Mouse (Mus musculus) hindbrain, embryonic 11.5 days (tissue): ENCODE measurements around the gene Timp2. TPM values are rescaled to one million over a fixed set of nuclear protein-coding genes. Genes with fewer than 3 reads are reported as not detected.
"Not testable (repeated sequence)": the region's sequence is repeated elsewhere in the genome, so short reads cannot be mapped to it uniquely, and the experiment has no call there.

Experiments
- ATAC-seq: fragments of 200-750 bp; cut with Nextera tagmentation; 2 replicates; pipeline ENCODE4 v1.8.0; 2017; ENCODE audit warnings: mild to moderate bottlenecking, moderate TSS enrichment, moderate library complexity; ENCODE audit not compliant: low FRiP score
- DNase-seq: peaks from one replicate; pipeline ENCODE4 v3.0.0-alpha.2; 2015; ENCODE audit warnings: low spot score
- H3K27ac ChIP-seq: fragments of 300-500 bp; sonication (generic); 2 replicates; pipeline ENCODE4 v1.5.1; 2014; ENCODE audit warnings: mild to moderate bottlenecking, low read depth, low read length
- H3K27me3 ChIP-seq: fragments of 300-500 bp; sonication (generic); 2 replicates; pipeline ENCODE4 v1.6.1; 2014; ENCODE audit warnings: mild to moderate bottlenecking, low read length, moderate library complexity, mixed read lengths; ENCODE audit not compliant: control insufficient read depth, insufficient read depth
- H3K36me3 ChIP-seq: fragments of 300-500 bp; sonication (generic); 2 replicates; pipeline ENCODE4 v1.6.1; 2014; ENCODE audit warnings: mild to moderate bottlenecking, low read length, moderate library complexity, mixed read lengths; ENCODE audit not compliant: control insufficient read depth, insufficient read depth
- H3K4me1 ChIP-seq: fragments of 300-500 bp; sonication (generic); replicated peaks from 2 replicates; pipeline ENCODE4 v1.6.1; 2014; ENCODE audit warnings: low read length, mixed read lengths; ENCODE audit not compliant: control insufficient read depth, insufficient read depth
- H3K4me2 ChIP-seq: fragments of 300-500 bp; sonication (generic); replicated peaks from 2 replicates; pipeline ENCODE4 v1.6.1; 2014; ENCODE audit warnings: mild to moderate bottlenecking, low read depth, low read length
- H3K4me3 ChIP-seq: fragments of 300-500 bp; sonication (generic); 2 replicates; pipeline ENCODE4 v1.5.1; 2014; ENCODE audit warnings: low read depth, low read length
- H3K9ac ChIP-seq: fragments of 300-500 bp; sonication (generic); 2 replicates; pipeline ENCODE4 v1.6.1; 2014; ENCODE audit warnings: low read depth, low read length
- H3K9me3 ChIP-seq: fragments of 300-500 bp; sonication (generic); 2 replicates; pipeline ENCODE4 v1.6.1; 2016; ENCODE audit warnings: low read length; ENCODE audit not compliant: control insufficient read depth
- WGBS: fragments of 180-500 bp; shearing (Covaris S2); extraction: QIAGEN DNeasy Blood & Tissue Kit; methylation state at CpG from one replicate; pipeline ENCODE4 v1.1.7; 2014; 5-methylcytosine and 5-hydroxymethylcytosine counted together
- polyA plus RNA-seq: library from polyadenylated mRNA; unstranded; fragments of >200 nt; fragmentation: Nextera tagmentation; extraction: Ambion mirVana; gene quantifications from 2 replicates; pipeline ENCODE4 v1.2.1, GENCODE M21; 2014

The Timp2 gene
- polyA plus RNA-seq, 1 experiment from 2014 or later: 39.5 TPM

- Histone ChIP-seq H3K4me1 (no peaks in the 10 kb centered on the region), H3K9me3 (no peaks in the 10 kb centered on the region), H3K4me3 (no peak overlapping the region), H3K9ac (no peak overlapping the region), H3K36me3 (no peaks in the 10 kb centered on the region), H3K4me2 (no peak overlapping the region), H3K27ac (no peak overlapping the region), H3K27me3 (no peaks in the 10 kb centered on the region)
- ATAC-seq: no peak
- 92% methylated on average over 26 of the region's 26 CpGs for WGBS
- no peak for DNase-seq
Observed at GRCm38 (mm10) chr11:118397806-118398530, 42.4 kb upstream of the Timp2 start.

- Histone ChIP-seq H3K36me3 (no peaks in the 10 kb centered on the region), H3K4me1 (no peaks in the 10 kb centered on the region), H3K27me3 (no peaks in the 10 kb centered on the region), H3K9me3 (no peaks in the 10 kb centered on the region), H3K9ac (no peak overlapping the region), H3K4me3 (no peak overlapping the region), H3K4me2 (no peak overlapping the region), H3K27ac (no peak overlapping the region)
- no peak for ATAC-seq
- DNase-seq: no peak
- 65% methylated on average over 6 of the region's 6 CpGs for WGBS
Observed at GRCm38 (mm10) chr11:118394538-118394937, 39.0 kb upstream of the Timp2 start.

- no peak for DNase-seq
- Histone ChIP-seq H3K36me3 (no peaks in the 10 kb centered on the region), H3K9me3 (no peaks in the 10 kb centered on the region), H3K4me3 (no peak overlapping the region), H3K4me1 (no peaks in the 10 kb centered on the region), H3K27ac (no peak overlapping the region), H3K27me3 (no peaks in the 10 kb centered on the region), H3K9ac (no peak overlapping the region), H3K4me2 (no peak overlapping the region)
- WGBS: 74% methylated on average over 5 of the region's 5 CpGs
- ATAC-seq: no peak
Observed at GRCm38 (mm10) chr11:118393991-118394390, 38.5 kb upstream of the Timp2 start.

- not testable (repeated sequence) for H3K36me3 ChIP-seq, H3K9ac ChIP-seq, H3K27ac ChIP-seq, ATAC-seq, DNase-seq, H3K4me3 ChIP-seq, H3K9me3 ChIP-seq, H3K27me3 ChIP-seq, H3K4me1 ChIP-seq, H3K4me2 ChIP-seq
- 95% methylated on average over 13 of the region's 13 CpGs for WGBS
Observed at GRCm38 (mm10) chr11:118387816-118388215, 32.3 kb upstream of the Timp2 start.

GRCm38 (mm10) chr11:118379251-118380009 is 23.9 kb upstream of the Timp2 start:
- Histone ChIP-seq H3K9me3 (no peaks in the 10 kb centered on the region), H3K36me3 (no peaks in the 10 kb centered on the region), H3K4me3 (no peak overlapping the region), H3K9ac (0 out of 2 replicates have a peak overlapping the region, but pooled peaks have one; percentile 20), H3K4me1 (no peaks in the 10 kb centered on the region), H3K27ac (no peak overlapping the region), H3K4me2 (no peak overlapping the region), H3K27me3 (no peaks in the 10 kb centered on the region)
- no peak for ATAC-seq
- DNase-seq: peak; percentile 85
- WGBS: 46% methylated on average over 11 of the region's 11 CpGs

- 81% methylated on average over 6 of the region's 6 CpGs for whole genome bisulfite sequencing
- Histone ChIP-seq H3K9me3 (no peaks in the 10 kb centered on the region), H3K9ac (no peak overlapping the region), H3K27me3 (no peaks in the 10 kb centered on the region), H3K27ac (no peak overlapping the region), H3K4me3 (no peak overlapping the region), H3K36me3 (no peaks in the 10 kb centered on the region), H3K4me2 (no peak overlapping the region), H3K4me1 (no peaks in the 10 kb centered on the region)
- DNase-seq (no peak), ATAC-seq (no peak)
Observed at GRCm38 (mm10) chr11:118378656-118379055, 23.1 kb upstream of the Timp2 start.

GRCm38 (mm10) chr11:118376323-118376722 is 20.8 kb upstream of the Timp2 start:
- H3K4me1 ChIP-seq, H3K27ac ChIP-seq, H3K9ac ChIP-seq, H3K4me2 ChIP-seq, H3K27me3 ChIP-seq, H3K4me3 ChIP-seq, ATAC-seq, DNase-seq, H3K9me3 ChIP-seq, H3K36me3 ChIP-seq: not testable (repeated sequence)

- H3K27ac ChIP-seq: no peak overlapping the region
- H3K9me3 ChIP-seq: no peaks in the 10 kb centered on the region
- DNase-seq (no peak), ATAC-seq (no peak)
- H3K9ac ChIP-seq: no peak overlapping the region
- WGBS: 85% methylated on average over 5 of the region's 5 CpGs
- no peaks in the 10 kb centered on the region for H3K27me3 ChIP-seq
- H3K4me3 ChIP-seq: no peak overlapping the region
- H3K36me3 ChIP-seq: no peaks in the 10 kb centered on the region
- no peak overlapping the region for H3K4me2 ChIP-seq
- H3K4me1 ChIP-seq: no peaks in the 10 kb centered on the region
Observed at GRCm38 (mm10) chr11:118375881-118376280, 20.3 kb upstream of the Timp2 start.

- Histone ChIP-seq H3K27me3 (no peaks in the 10 kb centered on the region), H3K4me2 (no peak overlapping the region), H3K4me3 (no peak overlapping the region), H3K9ac (no peak overlapping the region), H3K4me1 (no peaks in the 10 kb centered on the region), H3K9me3 (no peaks in the 10 kb centered on the region), H3K36me3 (no peaks in the 10 kb centered on the region), H3K27ac (no peak overlapping the region)
- 87% methylated on average over 8 of the region's 8 CpGs for WGBS
- no peak for ATAC-seq
- DNase-seq: no peak
Observed at GRCm38 (mm10) chr11:118375461-118375860, 19.9 kb upstream of the Timp2 start.
